Mouse (Mus musculus): Measurements from ENCODE around the gene Wfdc21.

DNA sequence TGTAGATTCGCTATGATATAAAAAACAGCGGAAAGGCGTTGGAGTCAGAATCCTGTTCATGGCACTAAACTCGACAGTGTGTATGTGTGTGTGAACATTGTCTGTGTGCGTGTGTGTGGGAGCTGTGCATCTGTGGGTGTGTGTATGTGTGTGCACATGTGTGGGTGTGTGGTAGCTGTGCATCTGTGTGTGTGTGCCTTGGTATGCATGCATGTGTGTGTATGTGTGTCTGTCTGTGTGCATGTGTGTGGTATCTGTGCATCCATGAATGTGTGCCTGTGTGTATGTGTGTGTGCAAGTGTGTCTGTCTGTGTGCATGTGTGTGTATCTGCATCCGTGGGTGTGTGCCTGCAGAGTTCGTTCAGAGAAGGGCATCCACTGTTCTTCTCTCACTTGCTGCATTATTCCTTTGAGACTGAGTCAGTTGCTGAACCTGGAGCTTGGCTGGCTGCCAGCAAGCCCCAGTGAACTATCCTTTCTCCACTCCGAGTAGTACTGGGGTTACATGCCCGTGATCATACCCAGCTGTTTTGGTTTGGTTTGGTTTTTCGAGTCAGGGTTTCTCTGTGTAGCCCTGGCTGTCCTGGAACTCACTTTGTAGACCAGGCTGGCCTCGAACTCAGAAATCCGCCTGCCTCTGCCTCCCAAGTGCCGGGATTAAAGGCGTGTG is 37.3 kb downstream of the Wfdc21 start:
- TF ChIP-seq CTCF (IDR thresholded peaks at IDR 0.05; ENCODE audit: extremely low read depth, insufficient read depth, low read length) (no peak), POLR2A (IDR thresholded peaks at IDR 0.05; ENCODE audit: extremely low read depth, insufficient read depth, low read length) (no peak)
